Mouse (Mus musculus) olfactory bulb, adult 2 months (tissue): ENCODE data around the gene Ptprk. TPM values are rescaled to one million over a fixed set of nuclear protein-coding genes. Genes with fewer than 3 reads are reported as not detected.

Source experiments
- H3K27ac ChIP-seq: fragments of 200-500 bp; 2 replicates; pipeline ENCODE4 v1.5.1; 2012; ENCODE audit warnings: low read depth, low read length; ENCODE audit not compliant: insufficient read depth
- H3K4me1 ChIP-seq: fragments of 200-500 bp; 2 replicates; pipeline ENCODE4 v1.6.1; 2012; ENCODE audit warnings: low read length; ENCODE audit not compliant: control insufficient read depth, insufficient read depth
- H3K4me3 ChIP-seq: fragments of 200-500 bp; 2 replicates; pipeline ENCODE4 v1.5.1; 2012; ENCODE audit warnings: mild to moderate bottlenecking, low read depth, low read length, moderate library complexity; ENCODE audit not compliant: insufficient read depth
- CTCF ChIP-seq: fragments of 200-500 bp; IDR thresholded peaks from 2 replicates; pipeline ENCODE4 v1.5.1; 2012; ENCODE audit warnings: low read depth, mild to moderate bottlenecking, low read length, moderate library complexity; ENCODE audit not compliant: insufficient read depth
- POLR2A ChIP-seq: fragments of 200-500 bp; IDR thresholded peaks from 2 replicates; pipeline ENCODE4 v1.6.1; 2012; ENCODE audit warnings: mild to moderate bottlenecking, low read depth, low read length, moderate library complexity; ENCODE audit not compliant: insufficient read depth
- WGBS: fragments of 180-500 bp; shearing (Covaris S2); methylation state at CpG from one replicate; pipeline ENCODE4 v1.1.7; 2018; 5-methylcytosine and 5-hydroxymethylcytosine counted together
- polyA plus RNA-seq: library from polyadenylated mRNA; stranded (reverse); fragments of >200 nt; gene quantifications from 2 replicates; pipeline ENCODE4 v1.2.4, GENCODE M21; 2012; ENCODE audit warnings: low replicate concordance; ENCODE audit not compliant: missing spikeins, insufficient read depth, insufficient read length

The Ptprk gene
- polyA plus RNA-seq, 1 experiment = not detected

DNA sequence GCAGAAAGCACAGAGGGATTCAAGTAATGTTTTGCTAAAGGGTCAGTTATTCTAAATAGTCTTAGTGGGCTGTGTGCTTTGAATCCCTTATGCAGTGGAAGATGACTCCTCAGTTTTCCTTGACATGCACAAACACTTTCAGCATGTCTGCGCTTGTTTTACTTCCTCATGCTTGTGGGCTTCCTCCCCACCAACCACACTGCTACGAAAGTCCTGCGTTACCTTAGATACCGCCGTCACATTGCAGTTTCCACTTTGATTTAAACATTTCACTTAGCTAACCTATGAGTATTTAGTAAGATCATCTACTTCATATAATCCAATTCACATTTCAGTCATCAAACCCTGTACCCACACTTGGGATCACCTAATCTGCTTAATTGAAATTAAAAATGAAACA lies 441.5 kb downstream of the Ptprk start:
- H3K4me1 ChIP-seq = no peaks in the 10 kb centered on the region
- WGBS = 96% methylated on average over 5 of the region's 5 CpGs
- TF ChIP-seq POLR2A (no peak), CTCF (no peak)

DNA sequence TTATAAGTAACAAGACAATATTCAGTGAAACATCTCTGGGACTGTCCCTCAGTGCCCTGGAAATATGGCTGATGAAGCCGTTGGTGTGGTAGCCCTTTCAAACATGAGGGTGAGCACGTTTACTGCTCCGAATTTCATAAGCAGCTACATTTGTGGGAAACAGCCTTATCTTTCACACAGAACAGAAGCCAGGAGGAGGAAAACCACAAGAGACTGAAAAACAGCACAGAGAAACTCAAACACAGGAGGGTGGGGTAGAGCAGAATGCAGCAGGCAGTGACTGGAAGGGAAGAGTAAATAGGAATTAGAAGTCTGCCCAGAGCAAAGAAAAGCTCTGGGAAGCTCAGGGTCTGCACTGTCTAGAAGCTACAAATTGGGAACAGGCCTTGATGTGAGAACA lies 443.7 kb downstream of the Ptprk start:
- no peaks in the 10 kb centered on the region for H3K4me1 ChIP-seq
- H3K4me3 ChIP-seq = no peak overlapping the region
- WGBS = 89% methylated on average over 3 of the region's 3 CpGs
- no peak overlapping the region for H3K27ac ChIP-seq
- TF ChIP-seq POLR2A = no peak
- no peak for TF ChIP-seq CTCF

More for the DNA sequence above, 441.5 kb downstream of the Ptprk start:
- H3K27ac ChIP-seq = no peak overlapping the region
- no peak overlapping the region for H3K4me3 ChIP-seq

GRCm38 (mm10) chr10:28519861-28520260 lies 445.2 kb downstream of the Ptprk start:
- Histone ChIP-seq H3K4me1 (no peaks in the 10 kb centered on the region), H3K27ac (no peak overlapping the region), H3K4me3 (no peak overlapping the region)
- WGBS = 84% methylated on average over 1 of the region's 1 CpGs
- no peak for TF ChIP-seq POLR2A
- no peak for TF ChIP-seq CTCF

- 82% methylated on average over 14 of the region's 14 CpGs for WGBS
- no peak for TF ChIP-seq POLR2A
- no peak for TF ChIP-seq CTCF
- H3K4me3 ChIP-seq = no peak overlapping the region
- H3K27ac ChIP-seq = no peak overlapping the region
- no peaks in the 10 kb centered on the region for H3K4me1 ChIP-seq
Observed at GRCm38 (mm10) chr10:28523992-28524735, 449.5 kb downstream of the Ptprk start.

DNA sequence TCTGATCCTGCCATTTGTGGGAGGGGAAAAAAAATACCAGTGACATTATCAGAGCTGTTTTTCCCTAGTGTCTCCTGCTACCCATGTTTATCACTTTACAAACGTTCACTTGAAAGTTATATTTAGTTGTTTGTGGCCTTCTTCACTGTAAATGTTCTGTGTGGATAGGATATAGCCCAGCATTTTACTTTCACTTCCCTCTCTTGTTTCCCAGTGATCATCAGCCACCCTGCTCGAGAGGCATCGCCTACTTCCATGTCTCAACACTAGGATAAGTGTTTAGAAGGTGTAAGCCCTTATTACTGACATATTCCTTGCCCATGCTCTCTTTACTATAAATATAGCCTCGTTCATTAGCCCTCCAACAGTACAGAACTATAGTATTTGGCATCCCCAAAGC lies 466.0 kb downstream of the Ptprk start:
- TF ChIP-seq CTCF (no peak), POLR2A (no peak)
- H3K4me1 ChIP-seq = no peaks in the 10 kb centered on the region
- WGBS = 60% methylated on average over 4 of the region's 4 CpGs
- no peak overlapping the region for H3K4me3 ChIP-seq
- H3K27ac ChIP-seq = no peak overlapping the region

GRCm38 (mm10) chr10:28542754-28543153 lies 468.1 kb downstream of the Ptprk start:
- H3K4me1 ChIP-seq = no peaks in the 10 kb centered on the region
- no peak overlapping the region for H3K27ac ChIP-seq
- TF ChIP-seq POLR2A = no peak
- no peak for TF ChIP-seq CTCF
- H3K4me3 ChIP-seq = no peak overlapping the region
- WGBS = 94% methylated on average over 1 of the region's 1 CpGs

- no peak overlapping the region for H3K4me3 ChIP-seq
- no peaks in the 10 kb centered on the region for H3K4me1 ChIP-seq
- no peak overlapping the region for H3K27ac ChIP-seq
- TF ChIP-seq CTCF (no peak), POLR2A (no peak)
- WGBS = 50% methylated on average over 4 of the region's 4 CpGs
Observed at GRCm38 (mm10) chr10:28550549-28550948, 475.9 kb downstream of the Ptprk start.

GRCm38 (mm10) chr10:28552068-28552467 lies 477.4 kb downstream of the Ptprk start:
- Histone ChIP-seq H3K4me3 (no peak overlapping the region), H3K4me1 (no peaks in the 10 kb centered on the region), H3K27ac (no peak overlapping the region)
- TF ChIP-seq CTCF = no peak
- TF ChIP-seq POLR2A = no peak
- over 99% methylated on average over 2 of the region's 2 CpGs for WGBS

- Histone ChIP-seq H3K27ac (no peak overlapping the region), H3K4me3 (no peak overlapping the region), H3K4me1 (no peaks in the 10 kb centered on the region)
- no peak for TF ChIP-seq CTCF
- WGBS = 88% methylated on average over 3 of the region's 3 CpGs
Observed at GRCm38 (mm10) chr10:28564110-28564674, 489.6 kb downstream of the Ptprk start.

GRCm38 (mm10) chr10:28566378-28566777 lies 491.8 kb downstream of the Ptprk start:
- Histone ChIP-seq H3K27ac (no peak overlapping the region), H3K4me3 (no peak overlapping the region), H3K4me1 (no peaks in the 10 kb centered on the region)
- TF ChIP-seq CTCF (no peak), POLR2A (no peak)
- 96% methylated on average over 4 of the region's 4 CpGs for WGBS
